In genomic region chr17:17828191-17828981, GRCm38 (mm10) we compare ENCODE assay signal across 8 mouse cellular contexts. TPM values are rescaled to one million over a fixed set of nuclear protein-coding genes. Genes with fewer than 3 reads are reported as not detected.
A peak's percentile ranks its signal among the peaks of the same experiment; 100 is the strongest.
DNase-seq lines count a peak whose midpoint lies in the region; ATAC-seq lines count a peak whose summit lies in the region.

No protein-coding gene starts in this region.

- H3K4me1 ChIP-seq in forebrain, embryonic 16.5 days (replicated peaks; ENCODE audit: control insufficient read depth, insufficient read depth, low read length), result peaks cover 36% of the 10 kb centered on the region
- peaks cover 15% of the 10 kb centered on the region for H3K4me1 ChIP-seq in hindbrain, embryonic 11.5 days (replicated peaks; ENCODE audit: control insufficient read depth, insufficient read depth, low read length)
- peaks cover 47% of the 10 kb centered on the region for H3K4me1 ChIP-seq in midbrain, embryonic 13.5 days (replicated peaks)
- peaks cover 25% of the 10 kb centered on the region; the same call in 1 of the 2 replicates for H3K4me1 ChIP-seq in stomach, embryonic 15.5 days

- H3K27me3 ChIP-seq in forebrain, embryonic 16.5 days (replicated peaks; ENCODE audit: control insufficient read depth, insufficient read depth, low read length), result no peaks in the 10 kb centered on the region
- H3K27me3 ChIP-seq in hindbrain, embryonic 11.5 days (ENCODE audit: control insufficient read depth, insufficient read depth, low read length), result no peaks in the 10 kb centered on the region
- no peaks in the 10 kb centered on the region for H3K27me3 ChIP-seq in midbrain, embryonic 13.5 days
- no peaks in the 10 kb centered on the region for H3K27me3 ChIP-seq in stomach, embryonic 15.5 days (replicated peaks)

- 0% methylated on average over 8 of the region's 15 CpGs for WGBS in forebrain, embryonic 16.5 days
- whole genome bisulfite sequencing in hindbrain, embryonic 11.5 days, result 0% methylated on average over 5 of the region's 15 CpGs
- under 1% methylated on average over 11 of the region's 15 CpGs for WGBS in midbrain, embryonic 13.5 days
- WGBS in stomach, embryonic 15.5 days, result under 1% methylated on average over 10 of the region's 15 CpGs

- peak overlapping the region; percentile 92 for H3K4me2 ChIP-seq in forebrain, embryonic 16.5 days (ENCODE audit: low read length)
- H3K4me2 ChIP-seq in hindbrain, embryonic 11.5 days (replicated peaks; ENCODE audit: low read depth, low read length), result peak overlapping the region; percentile 80
- peak overlapping the region; percentile 94 for H3K4me2 ChIP-seq in midbrain, embryonic 13.5 days (replicated peaks)
- peak overlapping the region; percentile 67 for H3K4me2 ChIP-seq in stomach, embryonic 15.5 days

- peak; percentile 26 to 67 for DNase-seq in frontal cortex, postnatal 14 days (ENCODE audit: low spot score in 2 of 2)
- DNase-seq in frontal cortex, postnatal 25 days (ENCODE audit: low spot score in 2 of 2), result no peak
- peak; percentile 73 for DNase-seq in cerebellum, adult 8-10 months
- DNase-seq in hindbrain, embryonic 11.5 days (ENCODE audit: low spot score), result peak; percentile 92
- DNase-seq in left cerebral cortex, postnatal 36 days (ENCODE audit: low spot score in 2 of 2), result peak; percentile 41 to 47

- H3K27ac ChIP-seq in forebrain, embryonic 16.5 days (ENCODE audit: low read length), result peak overlapping the region; percentile 100
- H3K27ac ChIP-seq in hindbrain, embryonic 11.5 days (ENCODE audit: low read depth, low read length), result peak overlapping the region; percentile 98
- peak overlapping the region; percentile 100 for H3K27ac ChIP-seq in midbrain, embryonic 13.5 days
- H3K27ac ChIP-seq in stomach, embryonic 15.5 days, result peak overlapping the region; percentile 99

- peak; percentile 39 for ATAC-seq in forebrain, embryonic 16.5 days
- peak; percentile 76 for ATAC-seq in hindbrain, embryonic 11.5 days (ENCODE audit: low FRiP score)
- ATAC-seq in midbrain, embryonic 13.5 days, result peak; percentile 47
- peak; percentile 40 for ATAC-seq in stomach, embryonic 15.5 days (ENCODE audit: insufficient read depth, low FRiP score, low read depth)

- intact Hi-C loops in left cerebral cortex, postnatal 36 days (cut with DNase I), result loop anchor here (5.0 kb wide), 2 partner anchors 61 to 426 kb away; partner anchors contain the start of gene Lix1

- peak overlapping the region; percentile 97 for H3K4me3 ChIP-seq in forebrain, embryonic 16.5 days (replicated peaks; ENCODE audit: low read length)
- H3K4me3 ChIP-seq in hindbrain, embryonic 11.5 days (ENCODE audit: low read depth, low read length), result peak overlapping the region; percentile 56
- H3K4me3 ChIP-seq in midbrain, embryonic 13.5 days (replicated peaks), result peak overlapping the region; percentile 88
- H3K4me3 ChIP-seq in stomach, embryonic 15.5 days (replicated peaks), result peak overlapping the region; percentile 82

- H3K9me3 ChIP-seq in forebrain, embryonic 16.5 days (ENCODE audit: control insufficient read depth, low read length), result no peaks in the 10 kb centered on the region
- H3K9me3 ChIP-seq in hindbrain, embryonic 11.5 days (ENCODE audit: control insufficient read depth, low read length), result no peaks in the 10 kb centered on the region
- H3K9me3 ChIP-seq in midbrain, embryonic 13.5 days, result no peaks in the 10 kb centered on the region
- H3K9me3 ChIP-seq in stomach, embryonic 15.5 days, result no peaks in the 10 kb centered on the region

- peaks cover 9% of the 10 kb centered on the region for H3K36me3 ChIP-seq in forebrain, embryonic 16.5 days (ENCODE audit: control insufficient read depth, insufficient read depth)
- H3K36me3 ChIP-seq in hindbrain, embryonic 11.5 days (ENCODE audit: control insufficient read depth, insufficient read depth, low read length), result peaks cover 8% of the 10 kb centered on the region; the same call in 1 of the 2 replicates
- peaks cover 24% of the 10 kb centered on the region for H3K36me3 ChIP-seq in midbrain, embryonic 13.5 days
- H3K36me3 ChIP-seq in stomach, embryonic 15.5 days, result 0 out of 2 replicates have a peak, but pooled peaks cover 6% of the 10 kb centered on the region

- H3K9ac ChIP-seq in forebrain, embryonic 16.5 days (replicated peaks; ENCODE audit: low read depth, low read length), result peak overlapping the region; percentile 100
- peak overlapping the region; percentile 92 for H3K9ac ChIP-seq in hindbrain, embryonic 11.5 days (ENCODE audit: low read depth, low read length)
- H3K9ac ChIP-seq in midbrain, embryonic 13.5 days (replicated peaks), result peak overlapping the region; percentile 97
- H3K9ac ChIP-seq in stomach, embryonic 15.5 days, result peak overlapping the region; percentile 60; the same call in 1 of the 2 replicates

RNA-seq across cellular contexts. Expression of gene Spaca6, which starts 1.4 kb away (rescaled TPM):
- 19.0 and 30.7 TPM in 2 replicates for polyA plus RNA-seq in forebrain, embryonic 16.5 days (2015; fragmentation: Nextera tagmentation; extraction: Ambion mirVana)
- polyA plus RNA-seq in hindbrain, embryonic 11.5 days (2014; fragmentation: Nextera tagmentation; extraction: Ambion mirVana), result 21.8 and 35.4 TPM in 2 replicates
- total RNA-seq in left cerebral cortex, postnatal 36 days (2021), result 100 to 1,000 TPM in 1 of 2 experiments, 10 to 100 TPM in 1; 58.7 to 131 TPM
- polyA plus RNA-seq in midbrain, embryonic 13.5 days (2015; fragmentation: Nextera tagmentation; extraction: Ambion mirVana), result 39.4 and 41.2 TPM in 2 replicates
- 29.6 and 35.7 TPM in 2 replicates for polyA plus RNA-seq in stomach, embryonic 15.5 days (2015; fragmentation: Nextera tagmentation; extraction: Ambion mirVana)

RNA-seq across cellular contexts. Expression of gene Has1, which starts 26.6 kb away (rescaled TPM):
- 0.32 and 0.92 TPM in 2 replicates for polyA plus RNA-seq in forebrain, embryonic 16.5 days (2015; fragmentation: Nextera tagmentation; extraction: Ambion mirVana)
- 1.2 and 2.6 TPM in 2 replicates for polyA plus RNA-seq in hindbrain, embryonic 11.5 days (2014; fragmentation: Nextera tagmentation; extraction: Ambion mirVana)
- total RNA-seq in left cerebral cortex, postnatal 36 days (2021), result under 1 TPM; 0.45 to 0.79 TPM
- polyA plus RNA-seq in midbrain, embryonic 13.5 days (2015; fragmentation: Nextera tagmentation; extraction: Ambion mirVana), result 0.88 and 1.1 TPM in 2 replicates
- 1.1 and 1.2 TPM in 2 replicates for polyA plus RNA-seq in stomach, embryonic 15.5 days (2015; fragmentation: Nextera tagmentation; extraction: Ambion mirVana)

RNA-seq across cellular contexts. Expression of gene Fpr1, which starts 55.4 kb away (rescaled TPM):
- not detected in 2 replicates for polyA plus RNA-seq in forebrain, embryonic 16.5 days (2015; fragmentation: Nextera tagmentation; extraction: Ambion mirVana)
- 0.17 and 0.25 TPM in 2 replicates for polyA plus RNA-seq in hindbrain, embryonic 11.5 days (2014; fragmentation: Nextera tagmentation; extraction: Ambion mirVana)
- total RNA-seq in left cerebral cortex, postnatal 36 days (2021), result not detected
- polyA plus RNA-seq in midbrain, embryonic 13.5 days (2015; fragmentation: Nextera tagmentation; extraction: Ambion mirVana), result 0.16 TPM in 1 of 2 replicates, not detected in the other
- 2.0 and 2.1 TPM in 2 replicates for polyA plus RNA-seq in stomach, embryonic 15.5 days (2015; fragmentation: Nextera tagmentation; extraction: Ambion mirVana)

RNA-seq across cellular contexts. Expression of gene Fpr2, which starts 59.2 kb away (rescaled TPM):
- not detected in 2 replicates for polyA plus RNA-seq in forebrain, embryonic 16.5 days (2015; fragmentation: Nextera tagmentation; extraction: Ambion mirVana)
- not detected in 2 replicates for polyA plus RNA-seq in hindbrain, embryonic 11.5 days (2014; fragmentation: Nextera tagmentation; extraction: Ambion mirVana)
- total RNA-seq in left cerebral cortex, postnatal 36 days (2021), result not detected
- not detected in 2 replicates for polyA plus RNA-seq in midbrain, embryonic 13.5 days (2015; fragmentation: Nextera tagmentation; extraction: Ambion mirVana)
- 2.0 and 2.5 TPM in 2 replicates for polyA plus RNA-seq in stomach, embryonic 15.5 days (2015; fragmentation: Nextera tagmentation; extraction: Ambion mirVana)

RNA-seq across cellular contexts. Expression of gene Fpr3, which starts 59.3 kb away (rescaled TPM):
- not detected in 2 replicates for polyA plus RNA-seq in forebrain, embryonic 16.5 days (2015; fragmentation: Nextera tagmentation; extraction: Ambion mirVana)
- not detected in 2 replicates for polyA plus RNA-seq in hindbrain, embryonic 11.5 days (2014; fragmentation: Nextera tagmentation; extraction: Ambion mirVana)
- total RNA-seq in left cerebral cortex, postnatal 36 days (2021), result not detected
- not detected in 2 replicates for polyA plus RNA-seq in midbrain, embryonic 13.5 days (2015; fragmentation: Nextera tagmentation; extraction: Ambion mirVana)
- not detected in 2 replicates for polyA plus RNA-seq in stomach, embryonic 15.5 days (2015; fragmentation: Nextera tagmentation; extraction: Ambion mirVana)

Comparison
In these comparisons a context has a peak if more than half of its experiments do, and no peak if none do; other contexts are left out.
1. DNase-seq: peak in frontal cortex, postnatal 14 days (2 of 2), cerebellum, adult 8-10 months (single experiment), hindbrain, embryonic 11.5 days (single experiment) and left cerebral cortex, postnatal 36 days (2 of 2); none in frontal cortex, postnatal 25 days (0 of 2).
2. Peak in every context shown above with its lines, with median percentiles within 50 percentile points of each other: ATAC-seq, H3K27ac ChIP-seq, H3K4me2 ChIP-seq, H3K4me3 ChIP-seq and H3K9ac ChIP-seq.